Mouse (Mus musculus): Measurements from ENCODE around the gene Tmem54. TPM values are rescaled to one million over a fixed set of nuclear protein-coding genes. Genes with fewer than 3 reads are reported as not detected.

Gene Tmem54
- polyA plus RNA-seq, 1 experiment from 2014 or later: not detected

DNA sequence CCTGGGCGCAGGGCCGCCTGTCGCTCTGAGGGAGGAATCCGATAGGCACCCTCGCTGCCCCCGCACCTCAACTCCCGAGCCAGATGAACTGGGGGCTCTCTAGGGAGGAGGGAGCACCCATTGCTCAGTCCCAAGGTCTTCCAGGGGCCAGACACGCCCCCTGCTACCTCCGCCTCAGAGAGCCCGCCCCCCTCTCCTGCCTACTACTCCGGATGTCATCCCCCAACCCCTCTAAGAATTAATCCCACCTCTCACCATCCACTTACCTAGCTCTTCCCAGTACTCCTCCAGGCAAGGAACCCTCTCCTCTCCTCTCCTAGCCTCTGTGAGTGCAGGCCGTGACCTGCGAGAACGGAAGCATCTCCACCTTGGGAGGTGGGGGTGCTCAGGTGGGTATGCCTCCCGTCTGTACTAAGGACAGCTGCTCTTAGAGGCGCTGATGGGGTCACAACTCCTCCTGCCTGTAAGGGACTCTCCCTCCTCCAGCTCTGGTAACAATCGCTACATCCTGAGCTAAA is 16.3 kb downstream of the Tmem54 start, which contains the start of gene Hpca:
Gene Hpca (minus strand): TSS at position 468 of the 518 bp plus-strand sequence.
- H3K36me3 ChIP-seq: no peaks in the 10 kb centered on the region
- H3K9me3 ChIP-seq (replicated peaks): no peaks in the 10 kb centered on the region
- H3K27me3 ChIP-seq (replicated peaks): peaks cover 26% of the 10 kb centered on the region
- peak within 1 kb of the TSS; percentile 57 for H3K4me3 ChIP-seq (replicated peaks)
- H3K4me1 ChIP-seq: peaks cover 46% of the 10 kb centered on the region
- whole genome bisulfite sequencing: under 1% methylated on average over 16 of the region's 17 CpGs
- peak within 1 kb of the TSS; percentile 65 for H3K27ac ChIP-seq (replicated peaks)
- peak within 1 kb of the TSS; percentile 69 for H3K9ac ChIP-seq (replicated peaks)
- H3K4me2 ChIP-seq: peak within 1 kb of the TSS; percentile 93
- ATAC-seq (ENCODE audit: low FRiP score): peak; percentile 30

DNA sequence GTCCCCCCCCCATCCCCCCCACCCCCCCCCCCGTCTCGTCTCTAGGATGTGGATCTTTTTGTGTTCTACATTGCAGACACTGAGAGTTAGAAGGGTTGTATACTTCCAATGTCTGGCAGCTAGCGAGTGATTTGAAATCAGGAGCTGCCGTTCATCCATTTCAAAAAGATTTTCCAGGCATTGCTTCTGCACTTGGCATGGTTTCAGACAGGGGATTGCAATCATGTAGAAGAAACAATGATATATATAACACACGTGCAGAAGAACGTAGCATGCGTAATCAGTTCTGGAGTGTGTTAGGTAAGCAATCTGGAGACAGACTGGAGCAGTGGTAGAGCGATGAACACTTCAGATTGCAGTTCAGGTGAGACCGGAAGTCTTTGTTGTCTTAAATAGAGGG is 16.8 kb downstream of the Tmem54 start:
- Histone ChIP-seq H3K9ac (replicated peaks) (no peak overlapping the region), H3K36me3 (no peaks in the 10 kb centered on the region), H3K4me1 (peaks cover 46% of the 10 kb centered on the region), H3K27me3 (replicated peaks) (peaks cover 26% of the 10 kb centered on the region), H3K9me3 (replicated peaks) (no peaks in the 10 kb centered on the region), H3K4me2 (peak overlapping the region; percentile 93), H3K4me3 (replicated peaks) (no peak overlapping the region), H3K27ac (replicated peaks) (peak overlapping the region; percentile 65; the same call in 1 of the 2 replicates)
- WGBS: 30% methylated on average over 9 of the region's 9 CpGs
- no peak for ATAC-seq (ENCODE audit: low FRiP score)

DNA sequence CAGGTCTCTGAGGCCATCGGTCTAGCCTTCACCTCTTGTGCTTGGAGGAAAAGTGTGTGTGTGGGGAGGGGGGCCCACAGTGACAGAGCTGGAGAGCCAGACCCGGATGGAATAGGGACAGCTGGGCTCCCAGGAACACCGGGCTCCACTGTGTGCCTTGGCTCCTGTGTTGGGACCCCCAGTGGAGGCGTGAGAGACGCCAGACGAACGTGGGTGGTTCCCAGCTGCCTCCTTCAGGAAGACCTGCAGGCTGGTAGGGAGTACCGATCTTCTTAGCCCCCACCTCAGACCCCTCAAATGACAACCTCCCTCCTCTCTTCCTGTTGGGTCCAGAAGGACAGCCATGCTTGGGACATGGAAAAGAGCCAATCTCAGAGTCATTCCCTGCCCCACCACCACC is 17.4 kb downstream of the Tmem54 start:
- Histone ChIP-seq H3K9ac (replicated peaks) (no peak overlapping the region), H3K9me3 (replicated peaks) (no peaks in the 10 kb centered on the region), H3K27ac (replicated peaks) (no peak overlapping the region), H3K4me3 (replicated peaks) (no peak overlapping the region), H3K4me1 (peaks cover 46% of the 10 kb centered on the region), H3K27me3 (replicated peaks) (peaks cover 26% of the 10 kb centered on the region), H3K36me3 (no peaks in the 10 kb centered on the region), H3K4me2 (peak overlapping the region; percentile 93; the same call in 1 of the 2 replicates)
- ATAC-seq (ENCODE audit: low FRiP score): no peak
- WGBS: 30% methylated on average over 8 of the region's 8 CpGs

DNA sequence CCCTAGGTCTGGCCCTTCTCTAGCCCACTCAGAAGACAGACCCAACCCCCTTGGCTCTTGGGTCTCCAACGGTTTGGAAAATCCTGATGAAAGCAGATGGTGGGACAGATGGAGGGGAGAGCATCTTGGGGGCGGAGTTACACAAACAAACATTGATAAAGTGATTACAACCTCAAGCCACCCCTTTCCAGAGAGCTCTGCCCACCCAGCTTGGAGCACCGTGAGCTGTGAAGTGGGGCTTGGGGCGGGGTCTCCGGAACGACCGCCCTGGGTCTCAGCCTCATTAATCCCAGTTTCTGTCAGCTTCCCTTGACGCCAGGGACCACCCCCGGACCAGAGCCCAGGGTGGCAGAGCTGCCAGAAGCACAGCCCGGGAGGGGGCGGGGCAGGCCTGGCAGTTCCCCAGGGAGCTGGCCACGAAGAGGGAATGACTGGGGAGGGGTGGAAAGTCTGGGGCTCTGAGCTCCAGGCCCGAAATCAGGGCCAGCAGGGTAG is 19.4 kb downstream of the Tmem54 start:
- no peaks in the 10 kb centered on the region for H3K9me3 ChIP-seq (replicated peaks)
- no peak for ATAC-seq (ENCODE audit: low FRiP score)
- H3K4me3 ChIP-seq (replicated peaks): no peak overlapping the region
- H3K36me3 ChIP-seq: no peaks in the 10 kb centered on the region
- H3K9ac ChIP-seq (replicated peaks): no peak overlapping the region
- WGBS: 7% methylated on average over 13 of the region's 13 CpGs
- peaks cover 20% of the 10 kb centered on the region for H3K27me3 ChIP-seq (replicated peaks)
- H3K27ac ChIP-seq (replicated peaks): peak overlapping the region; percentile 10; the same call in 1 of the 2 replicates
- H3K4me1 ChIP-seq: peaks cover 63% of the 10 kb centered on the region
- peak overlapping the region; percentile 36 for H3K4me2 ChIP-seq

DNA sequence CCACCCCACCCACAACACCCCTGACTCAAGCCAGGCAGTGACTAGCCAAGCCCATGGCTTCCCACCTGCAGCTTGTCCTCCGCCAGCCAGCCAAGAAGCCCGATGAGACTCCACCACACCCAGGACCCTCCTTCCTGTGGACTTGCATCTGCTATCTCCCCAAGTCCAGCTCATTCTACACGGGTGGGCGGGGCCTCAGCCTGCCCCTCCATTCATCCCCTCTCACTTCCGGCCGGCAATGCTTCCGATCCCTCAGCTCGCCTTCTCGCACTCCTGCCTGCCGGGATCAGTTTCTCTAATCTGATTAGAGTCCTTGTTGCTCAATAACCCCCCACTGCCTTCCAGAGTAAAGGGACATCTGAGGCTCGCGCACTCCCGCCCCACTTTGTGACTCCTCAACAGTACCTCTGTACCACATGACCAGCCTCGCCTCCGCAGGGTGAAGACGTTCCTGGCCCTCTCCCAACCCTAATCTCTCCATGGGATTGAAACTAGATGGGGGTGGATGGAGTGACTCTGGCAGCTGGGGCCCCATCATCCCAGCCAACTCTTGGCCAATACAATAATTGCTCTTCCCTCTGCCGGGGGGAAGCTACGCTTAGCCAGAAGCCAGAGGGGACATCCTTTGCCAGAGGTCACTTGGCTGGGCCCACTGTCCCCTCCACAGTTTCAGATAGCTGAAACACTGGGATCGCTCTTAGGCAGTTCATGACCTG is 20.5 kb downstream of the Tmem54 start:
- Histone ChIP-seq H3K9ac (replicated peaks) (no peak overlapping the region), H3K36me3 (no peaks in the 10 kb centered on the region), H3K4me1 (peaks cover 62% of the 10 kb centered on the region), H3K4me2 (peak overlapping the region; percentile 39), H3K27ac (replicated peaks) (no peak overlapping the region), H3K9me3 (replicated peaks) (no peaks in the 10 kb centered on the region), H3K27me3 (replicated peaks) (peaks cover 13% of the 10 kb centered on the region; the same call in 1 of the 2 replicates), H3K4me3 (replicated peaks) (no peak overlapping the region)
- 17% methylated on average over 19 of the region's 19 CpGs for WGBS
- no peak for ATAC-seq (ENCODE audit: low FRiP score)

DNA sequence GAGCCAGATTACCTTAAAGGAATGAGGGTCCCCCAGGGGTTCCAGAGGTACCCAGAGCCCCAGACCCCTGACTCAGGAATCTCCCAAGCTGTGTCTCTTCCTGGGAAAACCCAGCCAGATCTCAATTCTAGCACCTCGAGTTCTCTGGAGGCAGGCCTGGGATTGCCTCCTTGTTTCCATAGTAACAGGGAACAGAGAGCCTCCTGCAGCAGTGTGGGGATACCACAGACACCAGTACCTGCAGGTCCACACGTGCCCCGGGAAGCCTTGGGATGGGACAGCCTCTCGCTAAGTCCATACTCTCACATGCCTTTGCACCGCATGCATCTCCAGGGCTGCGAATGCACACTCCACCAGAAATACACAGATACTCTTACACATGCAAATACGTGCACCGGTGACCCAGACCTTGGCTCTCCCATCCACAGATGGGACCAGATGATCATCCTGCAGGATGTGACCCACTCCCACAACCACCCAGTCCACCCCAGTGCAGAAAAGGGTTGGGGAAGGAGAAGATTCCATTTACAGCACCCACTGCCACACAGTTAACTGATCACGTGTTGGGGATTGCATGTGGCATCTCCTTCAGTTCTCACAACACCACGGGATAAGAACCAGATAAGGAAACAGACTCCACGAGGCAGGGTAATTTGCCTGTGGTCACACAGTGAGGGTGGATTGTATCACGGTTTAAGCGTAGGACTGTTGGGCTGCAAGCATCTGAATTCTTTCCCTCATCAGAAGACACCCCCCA is 23.4 kb downstream of the Tmem54 start:
- H3K4me1 ChIP-seq: peaks cover 49% of the 10 kb centered on the region
- H3K4me2 ChIP-seq: no peak overlapping the region
- 57% methylated on average over 13 of the region's 13 CpGs for WGBS
- H3K27me3 ChIP-seq (replicated peaks): no peaks in the 10 kb centered on the region; the same call in 1 of the 2 replicates
- H3K9me3 ChIP-seq (replicated peaks): no peaks in the 10 kb centered on the region
- ATAC-seq (ENCODE audit: low FRiP score): no peak
- H3K27ac ChIP-seq (replicated peaks): peak overlapping the region; percentile 28; the same call in 1 of the 2 replicates
- no peak overlapping the region for H3K4me3 ChIP-seq (replicated peaks)
- H3K36me3 ChIP-seq: no peaks in the 10 kb centered on the region
- no peak overlapping the region for H3K9ac ChIP-seq (replicated peaks)

DNA sequence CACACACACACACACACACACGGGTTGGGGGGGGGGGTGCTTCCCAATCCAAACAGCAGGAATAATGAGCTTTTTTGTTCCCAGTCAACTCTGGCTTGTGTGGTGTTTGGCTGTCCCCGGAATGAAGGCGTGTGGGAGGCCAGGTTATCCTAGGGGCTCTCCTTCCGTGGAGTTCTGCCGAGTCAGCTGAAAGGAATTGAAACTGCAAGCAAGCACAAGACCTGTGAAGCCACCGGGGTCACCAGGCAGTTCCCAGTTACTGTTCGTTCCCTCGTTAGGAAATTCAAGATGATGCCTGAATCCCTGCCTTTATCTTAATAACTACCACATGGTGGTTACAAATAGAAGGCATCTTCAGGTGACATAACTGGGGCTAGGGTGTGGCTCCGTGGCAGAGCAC is 24.0 kb downstream of the Tmem54 start:
- H3K4me2 ChIP-seq: no peak overlapping the region
- H3K36me3 ChIP-seq: no peaks in the 10 kb centered on the region
- WGBS: 68% methylated on average over 8 of the region's 9 CpGs
- no peaks in the 10 kb centered on the region for H3K9me3 ChIP-seq (replicated peaks)
- no peak overlapping the region for H3K9ac ChIP-seq (replicated peaks)
- no peaks in the 10 kb centered on the region; the same call in 1 of the 2 replicates for H3K27me3 ChIP-seq (replicated peaks)
- no peak for ATAC-seq (ENCODE audit: low FRiP score)
- peaks cover 49% of the 10 kb centered on the region for H3K4me1 ChIP-seq
- H3K4me3 ChIP-seq (replicated peaks): no peak overlapping the region
- H3K27ac ChIP-seq (replicated peaks): no peak overlapping the region

DNA sequence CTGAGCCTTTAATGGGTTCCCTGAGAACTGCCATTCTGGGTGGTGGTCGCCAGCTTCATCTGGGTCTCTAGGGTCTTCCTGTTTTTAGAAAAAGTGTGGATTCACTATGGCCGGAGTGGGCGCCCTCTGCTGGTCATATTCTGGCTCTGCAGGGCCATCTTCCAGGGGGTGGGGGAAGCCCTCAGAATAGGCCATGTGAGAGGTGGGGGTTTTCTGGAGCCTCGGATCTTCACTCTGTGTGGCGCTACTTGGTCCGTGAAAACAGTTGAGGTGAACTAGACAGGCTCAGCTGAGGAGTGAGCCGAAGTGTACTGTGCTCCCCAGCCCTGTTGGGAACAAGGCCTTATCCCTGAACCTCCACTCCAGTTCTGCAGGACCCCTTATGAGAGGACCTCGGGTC is 24.8 kb downstream of the Tmem54 start:
- H3K4me2 ChIP-seq: peak overlapping the region; percentile 46
- H3K4me3 ChIP-seq (replicated peaks): peak overlapping the region; percentile 20; the same call in 1 of the 2 replicates
- H3K9ac ChIP-seq (replicated peaks): no peak overlapping the region
- no peaks in the 10 kb centered on the region; the same call in 1 of the 2 replicates for H3K27me3 ChIP-seq (replicated peaks)
- no peaks in the 10 kb centered on the region for H3K36me3 ChIP-seq
- no peaks in the 10 kb centered on the region for H3K9me3 ChIP-seq (replicated peaks)
- peaks cover 50% of the 10 kb centered on the region for H3K4me1 ChIP-seq
- 2% methylated on average over 8 of the region's 8 CpGs for WGBS
- peak overlapping the region; percentile 39; the same call in 1 of the 2 replicates for H3K27ac ChIP-seq (replicated peaks)
- ATAC-seq (ENCODE audit: low FRiP score): peak; percentile 33; the same call in 1 of the 2 replicates

DNA sequence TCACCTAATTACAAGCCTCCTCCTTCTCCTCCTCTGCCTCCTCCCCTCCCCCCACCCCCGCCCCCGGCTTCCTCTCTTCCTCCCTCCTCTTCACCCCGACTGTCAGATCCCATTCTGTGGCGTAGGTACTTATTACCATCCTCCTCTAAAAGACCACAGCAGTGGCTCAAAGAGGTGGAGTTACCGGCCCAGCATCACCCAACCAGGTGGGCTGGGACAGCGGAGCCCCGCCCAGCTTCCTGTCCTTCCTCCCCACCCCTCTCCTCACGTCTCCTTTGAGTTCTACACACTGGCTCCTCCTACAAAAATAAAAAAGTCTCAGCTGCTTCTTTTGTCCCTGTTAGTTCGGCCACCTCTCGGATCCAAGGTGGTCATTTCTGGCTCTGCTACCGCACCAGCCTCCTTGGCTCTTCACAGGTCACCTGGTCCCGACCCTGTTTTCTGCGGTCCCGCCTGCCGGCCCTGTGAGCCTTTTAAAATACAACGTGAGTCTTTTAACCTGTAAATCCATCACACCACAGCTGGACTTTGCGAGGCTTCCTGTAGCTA is 25.5 kb downstream of the Tmem54 start:
- H3K4me3 ChIP-seq (replicated peaks): peak overlapping the region; percentile 20; the same call in 1 of the 2 replicates
- peak overlapping the region; percentile 39; the same call in 1 of the 2 replicates for H3K27ac ChIP-seq (replicated peaks)
- no peaks in the 10 kb centered on the region for H3K36me3 ChIP-seq
- 6% methylated on average over 16 of the region's 17 CpGs for WGBS
- ATAC-seq (ENCODE audit: low FRiP score): peak; percentile 65
- H3K4me1 ChIP-seq: peaks cover 45% of the 10 kb centered on the region
- H3K9ac ChIP-seq (replicated peaks): no peak overlapping the region
- H3K9me3 ChIP-seq (replicated peaks): no peaks in the 10 kb centered on the region
- H3K27me3 ChIP-seq (replicated peaks): no peaks in the 10 kb centered on the region; the same call in 1 of the 2 replicates
- peak overlapping the region; percentile 46 for H3K4me2 ChIP-seq

DNA sequence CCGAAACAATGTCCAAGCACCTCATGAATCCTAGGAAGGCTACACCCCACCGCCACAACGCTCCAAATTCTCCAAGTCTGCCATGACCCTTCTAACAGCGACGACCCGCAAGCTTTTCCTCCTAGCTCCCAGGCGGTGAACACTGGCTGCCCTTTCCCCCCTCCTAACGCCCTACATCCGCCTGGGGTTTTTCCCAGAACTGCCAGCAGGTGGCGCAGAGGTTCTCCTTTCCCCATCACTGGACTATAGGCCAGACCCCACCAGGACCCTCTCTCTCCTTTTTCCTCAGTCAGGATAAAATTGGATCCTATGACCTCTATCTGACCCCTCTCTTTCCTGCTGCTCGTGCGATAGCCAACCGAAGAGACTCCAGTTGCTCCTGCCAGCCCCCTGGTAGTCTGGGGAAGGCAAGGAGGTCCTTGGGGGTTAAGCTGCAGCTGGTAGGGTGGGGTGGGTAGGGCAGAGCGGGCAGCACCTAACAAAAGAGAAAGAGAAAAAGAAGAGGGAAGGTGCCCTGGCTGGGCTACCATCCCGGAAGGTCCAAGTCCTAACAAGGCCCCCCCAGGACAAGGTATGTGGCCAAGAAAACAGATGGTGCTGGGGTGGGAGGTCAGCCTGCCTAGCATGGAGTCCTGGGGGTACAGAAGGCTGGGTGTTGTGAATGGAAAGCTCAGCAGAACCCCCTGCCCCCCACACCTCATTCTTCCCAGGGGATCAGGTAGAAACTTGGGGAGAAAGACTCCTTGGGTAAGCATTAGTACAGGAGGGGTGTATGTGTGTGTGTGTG is 29.6 kb downstream of the Tmem54 start:
- peaks cover 53% of the 10 kb centered on the region for H3K4me1 ChIP-seq
- no peaks in the 10 kb centered on the region for H3K27me3 ChIP-seq (replicated peaks)
- no peak overlapping the region for H3K27ac ChIP-seq (replicated peaks)
- ATAC-seq (ENCODE audit: low FRiP score): no peak
- H3K36me3 ChIP-seq: peaks cover 8% of the 10 kb centered on the region; the same call in 1 of the 2 replicates
- H3K4me3 ChIP-seq (replicated peaks): no peak overlapping the region
- no peaks in the 10 kb centered on the region for H3K9me3 ChIP-seq (replicated peaks)
- H3K4me2 ChIP-seq: peak overlapping the region; percentile 47
- peak overlapping the region; percentile 40; the same call in 1 of the 2 replicates for H3K9ac ChIP-seq (replicated peaks)
- WGBS: 4% methylated on average over 15 of the region's 15 CpGs
